19 mouse cellular contexts compared by ENCODE assay signal in genomic region chr2:170544159-170544558, GRCm38 (mm10). TPM values are rescaled to one million over a fixed set of nuclear protein-coding genes. Genes with fewer than 3 reads are reported as not detected.
"Had no signal": no experiment of that assay in that cellular context is flagged by ENCODE, and none has a peak within 500 bp of the region (broad histone marks: within the 10 kb centered on the region; RNA-seq: fewer than 3 reads in every experiment).

No protein-coding gene starts in this region.

- H3K36me3 ChIP-seq: limb, embryonic 15.5 days; liver, embryonic 12.5 days; midbrain, embryonic 12.5 days; neural tube, embryonic 15.5 days had no signal

- H3K27me3 ChIP-seq: limb, embryonic 15.5 days; liver, embryonic 12.5 days; midbrain, embryonic 12.5 days; neural tube, embryonic 15.5 days had no signal

- H3K4me3 ChIP-seq: limb, embryonic 15.5 days; liver, embryonic 12.5 days; midbrain, embryonic 12.5 days; myocyte; neural tube, embryonic 15.5 days had no signal

- H3K9me3 ChIP-seq: limb, embryonic 15.5 days; liver, embryonic 12.5 days; midbrain, embryonic 12.5 days; neural tube, embryonic 15.5 days had no signal

- ATAC-seq: liver, embryonic 12.5 days had no signal

- H3K9ac ChIP-seq: limb, embryonic 15.5 days; liver, embryonic 12.5 days; lung, embryonic 14.5 days; midbrain, embryonic 12.5 days; neural tube, embryonic 15.5 days had no signal

- H3K4me1 ChIP-seq: liver, embryonic 12.5 days had no signal

- H3K27ac ChIP-seq: kidney, postnatal 0 days; limb, embryonic 15.5 days; liver, embryonic 12.5 days; midbrain, embryonic 12.5 days; neural tube, embryonic 15.5 days had no signal

- H3K4me2 ChIP-seq: limb, embryonic 15.5 days; liver, embryonic 12.5 days; lung, embryonic 14.5 days; midbrain, embryonic 12.5 days; neural tube, embryonic 15.5 days had no signal

- DNase-seq: layer of hippocampus, adult 9-11 months; layer of hippocampus, postnatal 36 days; lung, embryonic 14.5 days; lung, postnatal 14 days; right cerebral cortex, adult 18-20 months; right cerebral cortex, postnatal 25 days; thymus, postnatal 36 days had no signal

RNA-seq across cellular contexts. Expression of gene Cyp24a1, which starts 47.2 kb away (rescaled TPM):
- polyA plus RNA-seq: limb, embryonic 11.5 days; limb, embryonic 15.5 days; liver, embryonic 12.5 days; liver, embryonic 16.5 days; lung, embryonic 14.5 days; neural tube, embryonic 11.5 days; small intestine, adult 2 months; stomach, embryonic 16.5 days had no signal

RNA-seq across cellular contexts. Expression of gene 4930470P17Rik, which starts 57.7 kb away (rescaled TPM):
- polyA plus RNA-seq: kidney, postnatal 0 days; limb, embryonic 11.5 days; limb, embryonic 15.5 days; liver, embryonic 12.5 days; liver, embryonic 16.5 days; lung, embryonic 14.5 days; midbrain, embryonic 12.5 days; myocyte; neural tube, embryonic 11.5 days; small intestine, adult 2 months; stomach, embryonic 16.5 days; thymus, postnatal 0 days had no signal
